8 mouse cellular contexts compared by ENCODE assay signal in genomic region chr2:80581043-80581711, GRCm38 (mm10). TPM values are rescaled to one million over a fixed set of nuclear protein-coding genes. Genes with fewer than 3 reads are reported as not detected.
DNase-seq lines count a peak whose midpoint lies in the region; ATAC-seq and TF ChIP-seq lines count a peak whose summit lies in the region.

TSS of gene Nckap1 (minus strand) at chr2:80581380.

- peak within 1 kb of the TSS; percentile 74 for H3K4me2 ChIP-seq in kidney, embryonic 14.5 days (replicated peaks; ENCODE audit: low read depth, low read length)
- H3K4me2 ChIP-seq in limb, embryonic 14.5 days (replicated peaks; ENCODE audit: low read depth, low read length, severe bottlenecking) = peak within 1 kb of the TSS; percentile 49
- peak within 1 kb of the TSS; percentile 60 for H3K4me2 ChIP-seq in midbrain, postnatal 0 days (ENCODE audit: low read depth, low read length, poor library complexity, severe bottlenecking)

- no peak for TF ChIP-seq CTCF in embryonic fibroblast, embryonic 13.5 days (IDR thresholded peaks at IDR 0.05; ENCODE audit: borderline replicate concordance, insufficient read depth, low read length)
- peak; percentile 63 for TF ChIP-seq CTCF in midbrain, postnatal 0 days (IDR thresholded peaks at IDR 0.05)

- no peaks in the 10 kb centered on the region for H3K36me3 ChIP-seq in kidney, embryonic 14.5 days (ENCODE audit: control insufficient read depth, insufficient read depth, low read length)
- H3K36me3 ChIP-seq in limb, embryonic 14.5 days (ENCODE audit: control insufficient read depth, insufficient read depth, low read length) = no peaks in the 10 kb centered on the region
- no peaks in the 10 kb centered on the region for H3K36me3 ChIP-seq in midbrain, postnatal 0 days (ENCODE audit: insufficient read depth, low read length)

- under 1% methylated on average over 80 of the region's 88 CpGs for WGBS in kidney, embryonic 14.5 days
- WGBS in limb, embryonic 14.5 days = 1% methylated on average over 47 of the region's 88 CpGs
- under 1% methylated on average over 77 of the region's 88 CpGs for WGBS in midbrain, postnatal 0 days

- peak; percentile 62 for DNase-seq in 416B (ENCODE audit: low read depth)
- DNase-seq in brain, adult 2 months (ENCODE audit: low read depth, low spot score) = peak; percentile 92
- DNase-seq in heart, adult 9 months (ENCODE audit: low spot score in 2 of 2) = peak; percentile 85 to 90
- DNase-seq in limb, embryonic 14.5 days (ENCODE audit: low spot score) = peak; percentile 72
- DNase-seq in midbrain, postnatal 0 days (ENCODE audit: low spot score) = peak; percentile 87
- peak; percentile 63 to 66 for DNase-seq in spleen, postnatal 36 days (ENCODE audit: low spot score in 2 of 2)

- H3K4me3 ChIP-seq in embryonic fibroblast, embryonic 13.5 days (ENCODE audit: insufficient read depth, low read length) = peak within 1 kb of the TSS; percentile 68
- H3K4me3 ChIP-seq in kidney, embryonic 14.5 days (ENCODE audit: low read length) = peak within 1 kb of the TSS; percentile 89
- H3K4me3 ChIP-seq in limb, embryonic 14.5 days (replicated peaks; ENCODE audit: low read length) = peak within 1 kb of the TSS; percentile 90
- H3K4me3 ChIP-seq in midbrain, postnatal 0 days (ENCODE audit: low read depth, low read length) = peak within 1 kb of the TSS; percentile 97

- no peaks in the 10 kb centered on the region for H3K27me3 ChIP-seq in kidney, embryonic 14.5 days (ENCODE audit: control insufficient read depth, insufficient read depth, low read length)
- no peaks in the 10 kb centered on the region for H3K27me3 ChIP-seq in limb, embryonic 14.5 days (ENCODE audit: control insufficient read depth, insufficient read depth, low read length)
- H3K27me3 ChIP-seq in midbrain, postnatal 0 days (ENCODE audit: insufficient read depth, low read length) = no peaks in the 10 kb centered on the region

- peak within 1 kb of the TSS; percentile 99 for H3K9ac ChIP-seq in kidney, embryonic 14.5 days (ENCODE audit: low read depth, low read length)
- peak within 1 kb of the TSS; percentile 97 for H3K9ac ChIP-seq in limb, embryonic 14.5 days (ENCODE audit: low read depth, low read length, severe bottlenecking)
- peak within 1 kb of the TSS; percentile 98 for H3K9ac ChIP-seq in midbrain, postnatal 0 days (replicated peaks; ENCODE audit: low read length, poor library complexity, severe bottlenecking)

- TF ChIP-seq POLR2A in embryonic fibroblast, embryonic 13.5 days (IDR thresholded peaks at IDR 0.05; ENCODE audit: low read depth, low read length) = peak; percentile 57
- 0 out of 2 replicates have a peak, but pooled peaks have one; percentile 37 for TF ChIP-seq POLR2A in limb, embryonic 14.5 days (IDR thresholded peaks at IDR 0.05; ENCODE audit: borderline replicate concordance, extremely low read depth, insufficient read depth, insufficient read length)

- H3K9me3 ChIP-seq in kidney, embryonic 14.5 days (ENCODE audit: control insufficient read depth, low read length) = no peaks in the 10 kb centered on the region
- H3K9me3 ChIP-seq in limb, embryonic 14.5 days (ENCODE audit: control insufficient read depth, low read length) = no peaks in the 10 kb centered on the region
- H3K9me3 ChIP-seq in midbrain, postnatal 0 days (ENCODE audit: low read length) = no peaks in the 10 kb centered on the region

- H3K27ac ChIP-seq in embryonic fibroblast, embryonic 13.5 days (ENCODE audit: insufficient read depth, low read length) = peak within 1 kb of the TSS; percentile 95
- H3K27ac ChIP-seq in kidney, embryonic 14.5 days (ENCODE audit: low read depth, low read length) = peak within 1 kb of the TSS; percentile 96
- peak within 1 kb of the TSS; percentile 97 for H3K27ac ChIP-seq in limb, embryonic 14.5 days (replicated peaks; ENCODE audit: low read depth, low read length)
- peak within 1 kb of the TSS; percentile 99 for H3K27ac ChIP-seq in midbrain, postnatal 0 days (ENCODE audit: low read depth, low read length)

- ATAC-seq in kidney, embryonic 14.5 days (ENCODE audit: low FRiP score, low TSS enrichment) = peak; percentile 94
- peak; percentile 94 for ATAC-seq in limb, embryonic 14.5 days (ENCODE audit: low FRiP score, low read depth)
- peak; percentile 95 for ATAC-seq in midbrain, postnatal 0 days (ENCODE audit: low FRiP score)

- peaks cover 4% of the 10 kb centered on the region for H3K4me1 ChIP-seq in embryonic fibroblast, embryonic 13.5 days (ENCODE audit: control insufficient read depth, insufficient read depth, low read length)
- peaks cover 10% of the 10 kb centered on the region for H3K4me1 ChIP-seq in kidney, embryonic 14.5 days (ENCODE audit: control insufficient read depth, insufficient read depth, low read length)
- H3K4me1 ChIP-seq in limb, embryonic 14.5 days (ENCODE audit: control insufficient read depth, insufficient read depth, low read length) = peaks cover 11% of the 10 kb centered on the region
- peaks cover 10% of the 10 kb centered on the region for H3K4me1 ChIP-seq in midbrain, postnatal 0 days (ENCODE audit: insufficient read depth, low read length)

RNA-seq across cellular contexts. Expression of gene Nckap1, which starts in this region (rescaled TPM):
- polyA plus RNA-seq in embryonic fibroblast, embryonic 13.5 days (2011; ENCODE audit: insufficient read length, low read depth, missing spikeins) = 168 and 209 TPM in 2 replicates
- 48.4 and 71.4 TPM in 2 replicates for polyA plus RNA-seq in kidney, embryonic 14.5 days (2014; fragmentation: Nextera tagmentation; extraction: Ambion mirVana)
- 69.6 and 72.7 TPM in 2 replicates for polyA plus RNA-seq in limb, embryonic 14.5 days (2012; rRNA removed)
- polyA plus RNA-seq in limb, embryonic 14.5 days (2014; fragmentation: Nextera tagmentation; extraction: Ambion mirVana) = 62.8 and 66.5 TPM in 2 replicates
- total RNA-seq in midbrain, postnatal 0 days (2014; rRNA removed) = 136 and 164 TPM in 2 replicates
- 77.7 and 82.5 TPM in 2 replicates for polyA plus RNA-seq in midbrain, postnatal 0 days (2015; fragmentation: Nextera tagmentation; extraction: Ambion mirVana)

Comparison
In these comparisons a context has a peak if more than half of its experiments do, and no peak if none do; other contexts are left out.
1. Peak in every context shown above with its lines: DNase-seq, ATAC-seq, H3K4me3 ChIP-seq and H3K27ac ChIP-seq.